Mouse (Mus musculus): ENCODE results near the gene Kctd6. TPM values are rescaled to one million over a fixed set of nuclear protein-coding genes. Genes with fewer than 3 reads are reported as not detected.
A peak's percentile ranks its signal among the peaks of the same experiment; 100 is the strongest.
"Not testable (repeated sequence)": the region's sequence is repeated elsewhere in the genome, so short reads cannot be mapped to it uniquely, and the experiment has no call there.

Kctd6 gene
- 6.7 and 14.8 TPM in 2 replicates for polyA plus RNA-seq (2016; fragmentation: Nextera tagmentation; extraction: Ambion mirVana)

DNA sequence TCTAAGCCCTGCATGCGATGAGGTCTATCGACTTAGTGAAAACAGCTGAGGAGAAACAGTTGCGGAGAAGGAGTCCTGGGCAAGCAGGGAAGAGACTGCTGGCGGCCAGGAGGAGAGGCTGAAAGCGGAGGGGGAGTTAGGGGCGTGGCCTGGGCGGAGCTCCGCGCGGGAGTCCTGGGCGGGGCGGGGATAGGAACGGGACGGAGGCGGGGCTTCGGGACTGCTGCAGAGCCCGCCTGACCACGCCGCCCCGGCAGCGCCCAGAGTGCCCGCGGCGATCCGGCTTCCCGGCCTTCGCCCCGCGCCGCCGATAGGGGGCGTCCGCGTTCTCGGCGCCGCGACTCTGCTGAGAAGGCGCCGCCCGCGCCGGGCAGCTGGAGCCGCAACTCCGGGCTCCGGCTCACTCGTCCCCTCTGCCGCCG, at the start of gene Kctd6:
Gene Kctd6, plus strand, starts transcription at position 338 of the 422 bp plus-strand sequence.
- ATAC-seq (ENCODE audit: low FRiP score): peak; percentile 97
- Histone ChIP-seq H3K4me2 (peak within 1 kb of the TSS; percentile 80), H3K9ac (peak within 1 kb of the TSS; percentile 76), H3K4me1 (peaks cover 29% of the 10 kb centered on the region), H3K27me3 (peaks cover 20% of the 10 kb centered on the region), H3K36me3 (replicated peaks) (no peaks in the 10 kb centered on the region), H3K9me3 (no peaks in the 10 kb centered on the region), H3K4me3 (replicated peaks) (peak within 1 kb of the TSS; percentile 65), H3K27ac (peak within 1 kb of the TSS; percentile 86)
- WGBS: under 1% methylated on average over 38 of the region's 49 CpGs

DNA sequence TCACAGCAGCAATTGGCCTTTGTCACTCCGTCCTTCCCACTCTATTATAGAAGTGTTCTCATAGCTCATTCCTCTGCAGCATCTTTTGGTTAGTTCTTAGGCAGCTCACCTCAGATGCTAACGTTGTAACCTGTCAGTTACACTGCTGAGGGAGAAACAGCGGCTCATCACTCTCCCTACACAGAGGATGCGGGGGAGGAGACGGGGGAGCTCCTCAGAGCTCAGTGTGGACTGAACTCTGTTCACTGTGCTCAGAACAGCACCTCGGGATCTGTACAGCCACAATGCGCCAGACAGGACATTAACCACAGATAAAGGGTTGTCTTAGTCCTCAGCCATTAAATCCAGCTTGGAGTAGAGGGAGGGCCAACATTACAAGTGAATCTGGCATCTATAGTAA, 49.5 kb upstream of the Kctd6 start:
- no peak overlapping the region for H3K4me2 ChIP-seq
- no peak overlapping the region for H3K9ac ChIP-seq
- H3K27ac ChIP-seq: no peak overlapping the region
- no peaks in the 10 kb centered on the region for H3K27me3 ChIP-seq
- WGBS: 86% methylated on average over 7 of the region's 7 CpGs
- H3K9me3 ChIP-seq: no peaks in the 10 kb centered on the region
- H3K4me1 ChIP-seq: no peaks in the 10 kb centered on the region
- no peak overlapping the region for H3K4me3 ChIP-seq (replicated peaks)
- H3K36me3 ChIP-seq (replicated peaks): peaks cover 85% of the 10 kb centered on the region
- ATAC-seq (ENCODE audit: low FRiP score): no peak

DNA sequence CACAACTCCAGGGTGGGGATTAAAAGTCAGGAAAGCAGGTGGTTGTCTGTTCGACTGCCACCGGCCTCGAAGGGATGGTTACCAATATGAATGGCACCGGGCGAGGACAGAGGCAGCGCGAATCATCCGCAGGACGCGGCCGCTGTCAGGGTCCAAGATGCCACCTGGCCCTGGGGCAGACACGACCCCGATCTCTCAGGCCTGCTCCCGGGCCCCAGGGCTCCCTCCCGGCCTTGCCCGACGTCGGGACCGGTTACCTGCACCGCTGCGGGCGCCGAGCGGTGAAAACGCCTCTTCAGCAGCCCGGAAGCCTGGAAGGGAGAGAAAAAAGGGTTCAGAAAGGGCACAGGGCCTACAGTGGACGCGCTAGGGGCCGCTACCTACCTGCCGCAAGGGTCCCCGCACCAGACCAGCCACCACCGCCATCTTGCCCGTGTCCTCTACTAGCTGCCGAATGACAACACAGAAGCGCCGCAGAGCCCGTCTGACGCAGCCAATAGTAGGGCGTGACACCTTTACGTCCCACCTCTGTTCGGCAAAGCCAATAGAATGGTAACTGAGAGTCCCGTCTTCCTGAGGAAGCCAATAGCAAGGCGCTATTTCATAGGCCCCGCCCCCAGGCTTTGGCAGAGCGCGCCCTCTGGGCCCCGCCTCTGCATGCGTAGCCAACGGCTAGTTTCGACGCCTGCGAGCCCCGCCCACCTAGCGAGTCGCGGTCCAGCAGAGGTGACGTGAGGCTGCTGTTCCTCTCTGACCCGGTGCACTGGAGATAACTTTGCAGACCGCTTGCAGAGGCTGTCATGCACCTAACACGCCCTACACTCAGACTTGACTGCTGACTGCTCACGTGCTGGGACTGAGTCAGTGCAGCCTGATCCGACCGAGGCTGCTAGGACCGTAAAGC, 41.2 kb upstream of the Kctd6 start, which contains the start of gene Pdhb:
Gene Pdhb, minus strand, starts transcription at position 519 of the 904 bp plus-strand sequence.
- H3K36me3 ChIP-seq (replicated peaks): peaks cover 28% of the 10 kb centered on the region
- H3K27ac ChIP-seq: peak within 1 kb of the TSS; percentile 69

DNA sequence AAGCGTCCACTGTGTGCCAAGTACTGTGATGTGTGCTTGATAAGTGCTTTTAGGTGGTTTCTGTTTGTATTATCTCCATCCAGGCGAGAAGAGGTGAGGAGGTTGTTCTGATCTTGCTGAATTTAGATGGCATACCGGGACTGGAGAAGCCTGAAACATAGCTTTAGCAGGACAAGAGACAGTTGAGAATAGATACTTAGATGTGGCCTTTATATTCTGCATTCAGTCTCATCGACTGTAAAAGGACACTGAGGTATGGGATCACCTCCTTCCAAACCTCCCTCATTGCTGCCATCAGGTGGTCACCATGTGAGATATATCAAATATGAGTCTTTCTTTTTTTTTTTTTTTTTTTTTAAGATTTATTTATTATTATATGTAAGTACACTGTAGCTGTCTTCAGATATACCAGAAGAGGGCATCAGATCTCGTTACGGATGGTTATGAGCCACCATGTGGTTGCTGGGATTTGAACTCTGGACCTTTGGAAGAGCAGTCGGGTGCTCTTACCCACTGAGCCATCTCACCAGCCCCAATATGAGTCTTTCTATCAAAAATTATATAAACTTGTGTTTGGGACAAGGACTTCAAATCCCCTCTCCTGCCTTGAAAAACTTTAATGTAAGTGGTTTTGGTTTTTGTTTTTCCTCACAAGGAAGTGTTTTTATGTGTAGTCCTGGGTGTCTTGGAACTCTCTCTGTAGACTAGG, 40.2 kb upstream of the Kctd6 start:
- WGBS: 28% methylated on average over 7 of the region's 7 CpGs
- H3K9ac ChIP-seq: peak overlapping the region; percentile 53
- H3K27ac ChIP-seq: peak overlapping the region; percentile 37; the same call in 1 of the 2 replicates

More for the DNA sequence above, 41.2 kb upstream of the Kctd6 start, which contains the start of gene Pdhb:
- under 1% methylated on average over 64 of the region's 64 CpGs for WGBS
- Histone ChIP-seq H3K4me3 (replicated peaks) (peak within 1 kb of the TSS; percentile 85), H3K27me3 (no peaks in the 10 kb centered on the region), H3K4me1 (peaks cover 7% of the 10 kb centered on the region), H3K9me3 (no peaks in the 10 kb centered on the region), H3K4me2 (peak within 1 kb of the TSS; percentile 77), H3K9ac (peak within 1 kb of the TSS; percentile 86)
- ATAC-seq (ENCODE audit: low FRiP score): peak; percentile 100

DNA sequence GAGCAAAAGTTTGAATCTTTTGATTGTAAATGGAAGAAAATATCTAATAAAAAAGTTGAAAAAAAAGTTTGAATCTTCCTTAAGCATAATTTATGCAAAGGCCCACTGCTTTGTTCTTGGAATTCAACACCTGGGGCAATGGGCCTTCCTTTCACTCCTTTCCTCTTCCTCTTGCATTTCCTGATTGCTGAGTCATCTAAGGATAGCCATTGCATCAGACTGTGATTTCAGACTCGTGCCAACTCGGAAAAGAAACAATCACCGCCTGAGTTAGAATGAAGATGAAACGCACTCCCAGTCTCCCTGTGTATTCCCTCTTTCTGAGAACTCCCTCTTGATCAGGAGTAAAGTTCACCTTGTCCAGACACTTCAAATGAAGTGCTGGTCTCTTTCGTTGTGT, 39.3 kb upstream of the Kctd6 start:
- ATAC-seq (ENCODE audit: low FRiP score): no peak
- WGBS: 85% methylated on average over 5 of the region's 5 CpGs
- Histone ChIP-seq H3K4me2 (no peak overlapping the region), H3K36me3 (replicated peaks) (peaks cover 9% of the 10 kb centered on the region), H3K9ac (no peak overlapping the region), H3K27me3 (no peaks in the 10 kb centered on the region), H3K4me1 (peaks cover 7% of the 10 kb centered on the region), H3K9me3 (no peaks in the 10 kb centered on the region), H3K4me3 (replicated peaks) (no peak overlapping the region), H3K27ac (no peak overlapping the region)

More for the DNA sequence above, 40.2 kb upstream of the Kctd6 start:
- Histone ChIP-seq H3K36me3 (replicated peaks) (peaks cover 19% of the 10 kb centered on the region), H3K4me3 (replicated peaks) (peak overlapping the region; percentile 85), H3K4me2 (peak overlapping the region; percentile 77)
- ATAC-seq (ENCODE audit: low FRiP score); H3K4me1 ChIP-seq; H3K27me3 ChIP-seq; H3K9me3 ChIP-seq: not testable (repeated sequence)

DNA sequence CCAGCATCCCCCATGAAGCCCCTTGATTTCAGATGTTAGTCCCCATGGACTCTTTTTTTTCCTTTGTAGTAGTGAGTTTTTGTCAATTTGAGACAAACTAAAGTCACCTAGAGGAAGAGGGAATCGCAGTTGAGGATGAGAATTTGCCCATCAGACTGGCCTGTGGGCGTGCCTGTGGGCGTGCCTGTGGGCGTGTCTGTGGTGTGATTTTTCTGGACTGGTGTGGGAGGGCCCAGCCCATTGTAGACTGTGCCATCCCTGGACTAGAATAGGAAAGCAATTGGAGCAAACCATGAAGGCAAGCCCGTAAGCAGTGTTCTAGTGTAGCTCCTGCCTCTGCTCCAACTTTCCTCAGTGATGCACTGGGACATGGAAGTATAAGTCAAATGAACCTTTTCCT, 37.7 kb upstream of the Kctd6 start:
- H3K9ac ChIP-seq: no peak overlapping the region
- H3K4me3 ChIP-seq (replicated peaks): no peak overlapping the region
- peaks cover 7% of the 10 kb centered on the region for H3K4me1 ChIP-seq
- H3K4me2 ChIP-seq: no peak overlapping the region
- no peaks in the 10 kb centered on the region for H3K27me3 ChIP-seq
- no peak for ATAC-seq (ENCODE audit: low FRiP score)
- no peaks in the 10 kb centered on the region for H3K36me3 ChIP-seq (replicated peaks)
- H3K27ac ChIP-seq: no peak overlapping the region
- WGBS: 66% methylated on average over 5 of the region's 5 CpGs
- no peaks in the 10 kb centered on the region for H3K9me3 ChIP-seq

DNA sequence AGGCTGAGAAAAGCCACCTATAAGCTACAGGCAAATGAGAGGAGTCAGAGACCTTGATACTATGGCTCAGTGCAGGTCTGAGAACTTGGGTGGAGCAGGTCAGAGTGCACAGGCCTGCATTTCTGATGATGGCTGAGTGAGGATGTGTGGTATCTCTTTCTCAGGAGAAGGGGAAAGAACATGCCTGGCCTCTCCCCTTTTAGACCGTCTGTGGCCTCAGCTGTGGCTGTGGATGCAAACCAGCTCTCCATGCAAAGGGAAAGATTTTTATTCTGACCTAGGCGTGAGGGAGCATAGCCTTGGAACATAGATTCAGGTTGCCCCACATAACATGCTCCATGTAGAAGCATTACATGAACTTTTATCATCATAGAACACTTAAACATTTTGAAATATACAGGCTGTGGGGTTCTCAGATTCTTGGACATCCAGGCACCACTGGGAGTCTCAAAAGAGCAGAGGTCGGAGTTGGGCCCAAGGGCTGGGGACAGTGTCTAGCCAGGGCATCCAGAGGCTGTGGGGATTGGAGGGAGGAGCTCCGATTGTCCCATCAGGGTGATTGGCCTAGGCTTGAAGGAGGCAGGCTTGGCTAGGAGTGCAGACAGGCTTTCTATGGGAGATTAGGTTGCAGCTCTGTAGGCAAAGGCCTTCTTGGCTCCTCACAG, 33.4 kb upstream of the Kctd6 start:
- H3K9me3 ChIP-seq: no peaks in the 10 kb centered on the region
- no peak overlapping the region for H3K4me2 ChIP-seq
- no peaks in the 10 kb centered on the region for H3K27me3 ChIP-seq
- H3K27ac ChIP-seq: no peak overlapping the region
- H3K4me1 ChIP-seq: no peaks in the 10 kb centered on the region
- no peaks in the 10 kb centered on the region for H3K36me3 ChIP-seq (replicated peaks)
- H3K9ac ChIP-seq: no peak overlapping the region
- H3K4me3 ChIP-seq (replicated peaks): no peak overlapping the region
- ATAC-seq (ENCODE audit: low FRiP score): no peak
- 75% methylated on average over 4 of the region's 4 CpGs for WGBS

DNA sequence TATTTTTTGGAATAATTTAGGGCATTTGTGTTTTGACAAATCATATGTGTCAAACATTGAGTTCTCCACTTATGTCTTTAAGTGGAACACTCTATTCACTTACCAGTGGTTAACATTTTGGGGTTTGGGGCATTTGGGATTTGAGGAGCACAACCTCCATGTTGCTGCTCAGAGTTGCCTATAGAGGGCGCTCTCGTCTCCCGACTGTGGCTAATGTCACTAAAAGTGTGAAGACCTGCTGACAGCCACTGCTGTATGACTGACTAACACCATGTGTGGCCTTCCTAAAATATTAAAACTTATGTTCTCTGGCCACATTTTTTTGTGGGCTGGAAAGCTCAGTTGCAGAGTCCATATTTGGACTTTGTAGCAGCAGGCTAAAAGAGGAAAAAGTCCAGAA, 30.6 kb upstream of the Kctd6 start:
- Histone ChIP-seq H3K9ac (no peak overlapping the region), H3K27me3 (no peaks in the 10 kb centered on the region), H3K4me1 (no peaks in the 10 kb centered on the region), H3K9me3 (no peaks in the 10 kb centered on the region), H3K36me3 (replicated peaks) (no peaks in the 10 kb centered on the region), H3K4me3 (replicated peaks) (no peak overlapping the region), H3K4me2 (no peak overlapping the region), H3K27ac (no peak overlapping the region)
- WGBS: 58% methylated on average over 3 of the region's 3 CpGs
- ATAC-seq (ENCODE audit: low FRiP score): no peak

DNA sequence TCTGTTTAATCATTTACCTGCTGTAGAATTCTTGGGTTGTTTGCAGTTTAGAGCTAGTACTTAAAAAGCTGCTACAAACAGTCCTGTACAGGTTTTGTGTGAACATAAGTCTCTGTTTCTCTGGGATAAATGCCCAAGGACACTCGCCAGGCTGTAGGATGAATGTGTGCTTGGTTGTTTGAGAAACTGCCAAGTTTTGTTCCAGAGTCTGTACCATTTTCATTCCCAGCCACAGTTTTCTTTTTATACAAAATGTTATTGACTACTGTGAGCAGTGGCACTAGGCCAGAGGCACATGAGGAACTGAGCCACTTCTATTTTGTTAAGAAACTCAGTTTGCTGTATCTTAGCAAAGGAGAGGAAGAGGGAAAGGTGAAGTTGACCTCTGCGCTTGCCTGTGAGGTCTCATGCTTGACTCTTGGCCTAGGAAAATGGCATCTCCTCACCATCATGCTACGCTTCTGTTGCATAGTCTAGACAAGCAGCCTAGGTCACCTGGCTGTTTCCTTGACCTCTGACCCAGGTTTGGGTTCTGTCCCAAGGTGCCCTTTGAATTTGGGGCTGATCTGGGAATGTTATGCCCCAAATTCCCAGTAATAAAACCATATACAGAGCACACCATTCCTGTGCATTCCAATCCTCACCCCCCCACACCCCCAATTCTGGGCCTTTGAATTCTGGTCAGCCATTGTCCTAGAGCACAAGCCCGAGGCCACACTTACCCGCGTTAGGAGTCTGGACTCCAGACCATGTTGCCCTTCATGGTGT, 27.5 kb upstream of the Kctd6 start:
- Histone ChIP-seq H3K4me3 (replicated peaks) (no peak overlapping the region), H3K27ac (no peak overlapping the region)

DNA sequence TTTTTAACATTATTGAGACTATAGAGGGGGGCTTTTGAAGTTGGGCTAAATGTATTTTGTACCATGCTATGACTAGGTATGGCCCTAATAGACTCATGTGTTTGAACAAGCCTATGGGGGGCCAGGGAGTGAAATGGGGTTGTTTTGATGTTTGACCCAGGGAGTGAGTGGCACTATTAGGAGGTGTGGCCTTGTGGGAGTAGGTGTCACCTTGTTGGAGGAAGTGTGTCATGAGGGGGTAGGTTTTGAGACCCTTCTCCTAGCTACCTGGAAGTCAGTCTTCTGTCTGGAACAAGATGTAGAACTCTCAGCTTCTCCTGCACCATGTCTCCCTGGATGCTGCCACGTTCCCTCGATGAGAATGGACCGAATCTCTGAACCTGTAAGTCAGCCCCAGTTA, 23.4 kb upstream of the Kctd6 start:
- H3K4me1 ChIP-seq: no peaks in the 10 kb centered on the region
- 89% methylated on average over 3 of the region's 3 CpGs for WGBS
- no peak overlapping the region for H3K9ac ChIP-seq
- no peak overlapping the region for H3K4me2 ChIP-seq
- no peak for ATAC-seq (ENCODE audit: low FRiP score)
- H3K36me3 ChIP-seq (replicated peaks): no peaks in the 10 kb centered on the region
- no peak overlapping the region for H3K4me3 ChIP-seq (replicated peaks)
- H3K9me3 ChIP-seq: no peaks in the 10 kb centered on the region
- no peaks in the 10 kb centered on the region for H3K27me3 ChIP-seq
- no peak overlapping the region for H3K27ac ChIP-seq

More for the DNA sequence above, 27.5 kb upstream of the Kctd6 start:
- Histone ChIP-seq H3K9me3 (no peaks in the 10 kb centered on the region), H3K36me3 (replicated peaks) (no peaks in the 10 kb centered on the region), H3K27me3 (no peaks in the 10 kb centered on the region), H3K4me1 (no peaks in the 10 kb centered on the region), H3K9ac (no peak overlapping the region), H3K4me2 (no peak overlapping the region)
- ATAC-seq (ENCODE audit: low FRiP score): no peak
- 92% methylated on average over 6 of the region's 6 CpGs for WGBS

DNA sequence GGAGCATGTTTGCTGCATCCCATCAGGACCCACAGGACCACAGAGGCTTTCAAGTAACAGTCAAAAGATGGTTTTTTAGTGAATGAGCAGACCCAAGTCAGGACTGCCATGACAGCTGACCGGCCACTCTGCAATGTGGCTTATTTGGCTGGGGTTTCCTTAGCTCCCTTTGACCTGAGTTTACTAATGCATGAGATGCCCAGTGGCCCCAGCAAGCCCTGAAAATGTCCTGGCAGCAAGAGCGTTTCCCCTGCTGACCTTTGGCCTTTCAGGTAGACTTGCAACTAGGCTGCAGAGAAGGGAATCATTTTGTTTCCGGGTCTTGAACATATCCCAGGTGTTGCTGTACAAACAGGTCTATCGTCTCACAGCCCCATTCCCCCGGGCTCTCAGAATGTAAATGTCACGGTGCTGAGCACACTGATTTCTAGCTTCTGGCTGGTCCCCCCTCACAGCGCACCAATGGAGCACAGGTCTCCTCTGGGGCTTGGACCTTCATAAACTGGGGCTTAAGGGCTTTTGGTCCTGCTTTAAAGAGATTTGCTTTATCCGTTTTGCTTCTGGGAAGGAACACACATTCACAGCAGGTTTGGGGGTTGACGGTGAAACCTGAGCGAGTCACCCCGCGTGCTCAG, 22.5 kb upstream of the Kctd6 start:
- no peaks in the 10 kb centered on the region for H3K36me3 ChIP-seq (replicated peaks)
- H3K27ac ChIP-seq: no peak overlapping the region
- no peak overlapping the region for H3K9ac ChIP-seq
- no peaks in the 10 kb centered on the region for H3K4me1 ChIP-seq
- H3K4me2 ChIP-seq: no peak overlapping the region
- no peaks in the 10 kb centered on the region for H3K27me3 ChIP-seq
- no peak overlapping the region for H3K4me3 ChIP-seq (replicated peaks)
- 79% methylated on average over 12 of the region's 12 CpGs for WGBS
- ATAC-seq (ENCODE audit: low FRiP score): no peak
- no peaks in the 10 kb centered on the region for H3K9me3 ChIP-seq
